Mouse (Mus musculus) stomach, embryonic 15.5 days (tissue): ENCODE data around the gene Entpd1. TPM values are rescaled to one million over a fixed set of nuclear protein-coding genes. Genes with fewer than 3 reads are reported as not detected.

ENCODE experiments used
- ATAC-seq: fragments of 200-750 bp; cut with Nextera tagmentation; 2 replicates; pipeline ENCODE4 v1.8.0; 2017; ENCODE audit warnings: low read depth, moderate number of reproducible peaks, moderate TSS enrichment; ENCODE audit not compliant: insufficient read depth, low FRiP score
- H3K27ac ChIP-seq: fragments of 300-500 bp; sonication (generic); 2 replicates; pipeline ENCODE4 v1.5.1; 2015; ENCODE audit warnings: mild to moderate bottlenecking, inconsistent platforms
- H3K27me3 ChIP-seq: fragments of 300-500 bp; sonication (generic); replicated peaks from 2 replicates; pipeline ENCODE4 v1.6.1; 2015; ENCODE audit warnings: inconsistent platforms
- H3K36me3 ChIP-seq: fragments of 300-500 bp; sonication (generic); 2 replicates; pipeline ENCODE4 v1.6.1; 2015; ENCODE audit warnings: inconsistent platforms
- H3K4me1 ChIP-seq: fragments of 300-500 bp; sonication (generic); 2 replicates; pipeline ENCODE4 v1.6.1; 2015; ENCODE audit warnings: inconsistent platforms
- H3K4me2 ChIP-seq: fragments of 300-500 bp; sonication (generic); 2 replicates; pipeline ENCODE4 v1.6.1; 2015; ENCODE audit warnings: mild to moderate bottlenecking, inconsistent platforms
- H3K4me3 ChIP-seq: fragments of 300-500 bp; sonication (generic); replicated peaks from 2 replicates; pipeline ENCODE4 v1.5.1; 2015; ENCODE audit warnings: inconsistent platforms
- H3K9ac ChIP-seq: fragments of 300-500 bp; sonication (generic); 2 replicates; pipeline ENCODE4 v1.6.1; 2015; ENCODE audit warnings: inconsistent platforms
- H3K9me3 ChIP-seq: fragments of 300-500 bp; sonication (generic); 2 replicates; pipeline ENCODE4 v1.6.1; 2016; ENCODE audit warnings: inconsistent platforms
- WGBS: fragments of 180-500 bp; shearing (Covaris S2); methylation state at CpG from one replicate; pipeline ENCODE4 v1.1.7; 2015; 5-methylcytosine and 5-hydroxymethylcytosine counted together
- polyA plus RNA-seq: library from polyadenylated mRNA; unstranded; fragments of >200 nt; fragmentation: Nextera tagmentation; extraction: Ambion mirVana; gene quantifications from 2 replicates; pipeline ENCODE4 v1.2.1, GENCODE M21; 2015

Entpd1 gene
- polyA plus RNA-seq, 1 experiment from 2014 or later = 10.9 TPM

DNA sequence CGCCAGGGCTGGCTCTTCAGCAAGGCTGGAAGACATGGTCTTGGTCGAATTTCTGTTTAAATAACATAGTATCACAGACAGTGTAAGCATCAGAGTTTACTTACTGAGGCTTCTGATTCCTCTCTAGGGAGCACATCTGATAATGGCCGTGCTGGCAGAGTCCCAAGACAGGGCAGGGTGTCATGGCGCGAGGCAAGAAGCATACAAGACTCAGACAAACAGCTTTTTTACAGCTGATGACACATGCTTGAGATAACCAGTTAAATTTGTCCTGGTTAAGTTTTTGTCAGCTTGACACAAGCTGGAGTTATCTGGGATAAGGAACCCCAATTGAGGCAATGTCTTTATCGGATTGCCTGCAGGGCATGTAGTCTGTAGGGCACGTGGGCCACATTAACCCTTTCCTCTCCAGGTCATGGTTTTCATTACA is 157.2 kb downstream of the Entpd1 start:
- no peaks in the 10 kb centered on the region; the same call in 1 of the 2 replicates for H3K4me1 ChIP-seq

DNA sequence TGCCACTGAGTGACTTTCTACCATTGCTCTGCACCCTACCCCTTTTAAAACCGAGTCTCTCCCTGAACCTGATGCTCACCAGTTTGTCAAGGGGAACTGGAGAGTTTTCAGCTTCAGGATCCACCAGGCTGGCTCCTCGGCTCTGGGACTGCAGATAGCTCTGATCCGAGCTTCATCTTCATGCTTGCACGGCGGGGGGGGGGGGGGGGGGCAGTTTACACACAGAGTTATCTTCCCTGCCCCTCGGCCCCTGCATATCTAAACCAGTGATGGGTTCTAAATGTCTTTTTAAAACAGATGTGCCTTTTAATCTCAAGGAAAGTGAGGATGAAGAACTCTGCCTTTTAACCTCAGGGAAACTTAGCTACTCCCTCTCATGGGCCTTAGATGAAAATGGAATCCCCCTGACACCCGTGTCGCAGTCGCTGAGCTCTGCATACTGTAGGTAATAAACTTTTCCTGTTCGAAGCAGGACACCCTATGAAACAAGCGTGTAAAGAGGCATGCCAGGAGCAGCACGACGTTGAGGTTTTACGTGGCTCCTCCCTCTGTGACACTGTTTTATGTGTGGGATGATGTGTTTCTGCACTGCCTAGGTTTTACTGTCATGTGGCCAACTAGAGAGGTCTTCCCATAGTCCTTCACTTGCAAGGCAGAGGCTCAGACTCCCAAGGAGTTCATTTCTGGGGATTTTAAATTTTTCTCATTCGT is 176.0 kb downstream of the Entpd1 start:
- ATAC-seq = no peak
- 72% methylated on average over 14 of the region's 15 CpGs for WGBS
- Histone ChIP-seq H3K4me3 (no peak overlapping the region), H3K27me3 (no peaks in the 10 kb centered on the region), H3K4me1 (no peaks in the 10 kb centered on the region), H3K4me2 (no peak overlapping the region), H3K9me3 (no peaks in the 10 kb centered on the region), H3K36me3 (no peaks in the 10 kb centered on the region), H3K9ac (no peak overlapping the region), H3K27ac (no peak overlapping the region)

More for the DNA sequence above, 157.2 kb downstream of the Entpd1 start:
- ATAC-seq = peak; percentile 66; the same call in 1 of the 2 replicates
- Histone ChIP-seq H3K9ac (no peak overlapping the region), H3K36me3 (no peaks in the 10 kb centered on the region), H3K27ac (no peak overlapping the region), H3K4me2 (0 out of 2 replicates have a peak overlapping the region, but pooled peaks have one; percentile 16), H3K9me3 (no peaks in the 10 kb centered on the region), H3K27me3 (no peaks in the 10 kb centered on the region), H3K4me3 (no peak overlapping the region)
- 19% methylated on average over 7 of the region's 7 CpGs for WGBS

DNA sequence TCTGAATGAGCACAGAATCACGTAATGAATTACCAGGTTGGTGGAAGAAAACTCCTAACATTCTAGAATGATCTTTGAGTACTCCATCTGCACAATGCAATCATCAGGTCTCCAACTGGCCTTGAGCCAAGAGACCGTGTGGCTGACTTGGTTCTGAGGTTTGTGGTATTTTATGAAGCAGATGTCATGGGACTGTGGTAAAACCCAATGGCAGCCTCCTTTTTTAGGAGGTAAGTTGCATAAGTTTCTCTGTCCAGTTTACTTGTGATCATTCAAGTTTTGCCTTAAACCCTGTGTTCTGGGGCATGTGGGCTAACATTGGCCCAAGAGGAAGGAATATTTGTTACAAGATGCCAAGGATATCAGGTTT is 176.5 kb downstream of the Entpd1 start:
- H3K4me1 ChIP-seq = no peaks in the 10 kb centered on the region
- no peak for ATAC-seq
- H3K27me3 ChIP-seq = no peaks in the 10 kb centered on the region
- no peaks in the 10 kb centered on the region for H3K36me3 ChIP-seq
- H3K4me3 ChIP-seq = no peak overlapping the region
- no peak overlapping the region for H3K27ac ChIP-seq
- H3K9ac ChIP-seq = no peak overlapping the region
- H3K9me3 ChIP-seq = no peaks in the 10 kb centered on the region
- 56% methylated on average over 2 of the region's 2 CpGs for WGBS
- H3K4me2 ChIP-seq = no peak overlapping the region

Other genes with a start within 250 kb of the Entpd1 start
- gene Sorbs1, start 98.6 kb upstream of the Entpd1 start, polyA plus RNA-seq = 78.2 and 81.0 TPM in 2 replicates
- 99.9 and 120 TPM in 2 replicates for gene Aldh18a1, start 23.9 kb upstream of the Entpd1 start, polyA plus RNA-seq
- gene Tctn3, start 133 bp upstream of the Entpd1 start, polyA plus RNA-seq = 7.7 and 10.5 TPM in 2 replicates
- 0.17 and 0.40 TPM in 2 replicates for gene Cc2d2b, start 136.4 kb downstream of the Entpd1 start, polyA plus RNA-seq
- gene Ccnj, start 218.9 kb downstream of the Entpd1 start, polyA plus RNA-seq = 9.7 and 10.2 TPM in 2 replicates